Mouse (Mus musculus): ENCODE results near the gene Supv3l1. TPM values are rescaled to one million over a fixed set of nuclear protein-coding genes. Genes with fewer than 3 reads are reported as not detected.

Gene Supv3l1
- polyA plus RNA-seq, 1 experiment = 30.6 TPM

DNA sequence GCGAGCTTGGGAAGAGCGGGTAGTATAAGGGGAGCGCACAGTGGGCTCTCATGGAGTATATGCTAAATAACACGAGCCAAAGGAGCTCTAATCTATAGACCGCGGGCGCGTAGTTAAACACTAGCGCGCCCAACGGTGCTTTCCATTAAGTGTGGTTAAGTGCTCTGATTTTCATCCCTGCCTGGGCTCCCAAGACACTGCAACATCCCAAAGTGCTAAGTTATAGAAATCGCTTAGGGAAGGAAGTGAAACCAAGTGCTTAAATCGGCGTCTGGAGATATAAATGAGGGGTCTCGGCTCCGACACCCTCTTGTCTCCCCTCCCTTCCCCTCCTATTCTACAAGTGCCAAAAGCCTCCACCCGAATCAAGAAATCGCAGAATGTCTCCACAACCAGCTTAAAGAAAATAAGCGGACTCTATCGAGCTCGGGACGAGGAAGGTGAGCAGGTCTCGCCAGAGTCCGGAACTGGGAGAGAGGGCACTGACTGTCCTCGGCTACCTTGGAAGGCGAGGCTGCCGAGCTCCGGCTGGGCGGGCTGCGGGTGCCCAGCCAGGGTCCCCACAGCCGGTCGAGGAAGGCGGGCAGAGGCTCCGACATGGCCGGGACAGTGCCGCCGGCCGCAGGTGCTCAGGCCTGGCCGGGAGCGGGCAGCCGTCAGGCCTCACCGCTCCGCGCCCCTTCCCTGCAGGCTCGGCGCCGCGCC lies 36.5 kb upstream of the Supv3l1 start:
- H3K4me2 ChIP-seq (ENCODE audit: low read depth) = peak overlapping the region; percentile 91
- H3K36me3 ChIP-seq (ENCODE audit: control insufficient read depth, insufficient read depth) = no peaks in the 10 kb centered on the region
- TF ChIP-seq MYOD1 (IDR thresholded peaks at IDR 0.05; ENCODE audit: control insufficient read depth in 1 of 3, insufficient read length in 2 of 3, low read depth in 2 of 3) = peak in 1 of 3 experiments; percentile 51
- no peak for TF ChIP-seq TCF12 (IDR thresholded peaks at IDR 0.05; ENCODE audit: insufficient read depth, poor library complexity, severe bottlenecking)
- TF ChIP-seq MAX (IDR thresholded peaks at IDR 0.05; ENCODE audit: low read depth) = no peak
- H3K4me3 ChIP-seq = peak overlapping the region; percentile 70
- peaks cover 50% of the 10 kb centered on the region for H3K79me2 ChIP-seq (ENCODE audit: control insufficient read depth, insufficient read depth)
- H3ac ChIP-seq (ENCODE audit: control insufficient read depth, insufficient read length) = peak overlapping the region; percentile 24
- no peaks in the 10 kb centered on the region for H3K27me3 ChIP-seq (ENCODE audit: control insufficient read depth, insufficient read depth, insufficient read length)

DNA sequence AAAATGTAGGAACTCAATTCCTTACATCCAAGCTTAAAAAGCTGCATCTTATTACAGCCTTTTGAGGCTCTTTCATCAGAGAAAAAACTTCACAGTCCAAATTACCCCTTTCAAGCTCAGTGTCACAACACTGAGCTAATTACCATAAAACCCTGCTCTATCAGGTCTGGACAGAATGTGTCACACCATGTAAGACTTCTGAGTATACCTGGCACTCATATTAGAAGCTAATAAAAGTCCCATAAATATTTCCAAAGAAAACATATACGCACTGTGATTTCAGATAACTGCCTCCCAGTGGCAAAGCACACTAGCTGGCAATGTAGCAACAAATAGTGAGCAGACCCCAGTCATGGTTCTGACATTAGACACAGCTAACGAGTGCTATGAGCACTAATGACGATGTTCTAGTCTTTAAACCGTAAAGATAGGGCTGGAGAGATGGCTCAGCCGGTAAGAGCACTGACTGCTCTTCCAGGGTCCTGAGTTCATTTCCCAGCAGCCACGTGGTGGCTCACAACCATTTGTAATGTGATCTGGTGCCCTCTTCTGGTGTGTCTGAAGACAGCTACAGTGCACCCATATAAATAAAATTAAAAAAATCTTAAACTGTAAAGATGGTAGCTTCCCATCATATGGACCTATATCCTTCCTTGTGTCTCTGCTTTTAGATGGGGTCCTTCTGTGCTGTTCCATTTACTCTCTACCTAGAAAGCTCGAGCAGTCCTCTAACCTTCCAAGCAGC lies 31.7 kb upstream of the Supv3l1 start:
- Histone ChIP-seq H3K27me3 (ENCODE audit: control insufficient read depth, insufficient read depth, insufficient read length) (no peaks in the 10 kb centered on the region), H3K4me2 (ENCODE audit: low read depth) (no peak overlapping the region), H3K36me3 (ENCODE audit: control insufficient read depth, insufficient read depth) (peaks cover 5% of the 10 kb centered on the region), H3ac (ENCODE audit: control insufficient read depth, insufficient read length) (no peak overlapping the region), H3K4me3 (no peak overlapping the region), H3K79me2 (ENCODE audit: control insufficient read depth, insufficient read depth) (peaks cover 82% of the 10 kb centered on the region)
- TF ChIP-seq CEBPB (IDR thresholded peaks at IDR 0.05; ENCODE audit: insufficient read depth, poor library complexity, severe bottlenecking) (no peak), E2F4 (IDR thresholded peaks at IDR 0.05; ENCODE audit: insufficient read depth) (no peak), MAX (IDR thresholded peaks at IDR 0.05; ENCODE audit: low read depth) (no peak), MYOD1 (IDR thresholded peaks at IDR 0.05; ENCODE audit: control insufficient read depth in 1 of 3, insufficient read length in 2 of 3, low read depth in 2 of 3) (no peak), REST (IDR thresholded peaks at IDR 0.05; ENCODE audit: insufficient read depth, insufficient read length) (no peak), TCF12 (IDR thresholded peaks at IDR 0.05; ENCODE audit: insufficient read depth, poor library complexity, severe bottlenecking) (no peak), POLR2A (IDR thresholded peaks at IDR 0.05; ENCODE audit: insufficient read length, low read depth) (no peak), USF1 (IDR thresholded peaks at IDR 0.05; ENCODE audit: low read depth) (no peak), SRF (IDR thresholded peaks at IDR 0.05; ENCODE audit: control insufficient read depth, insufficient read length, low read depth) (no peak), POLR2AphosphoS2 (IDR thresholded peaks at IDR 0.05; ENCODE audit: insufficient read length, low read depth) (no peak), MYOG (IDR thresholded peaks at IDR 0.05; ENCODE audit: control insufficient read depth in 1 of 3, insufficient read depth in 1 of 3, insufficient read length in 2 of 3, low read depth in 2 of 3) (no peak), TCF3 (IDR thresholded peaks at IDR 0.05; ENCODE audit: insufficient read length, low read depth) (no peak)

DNA sequence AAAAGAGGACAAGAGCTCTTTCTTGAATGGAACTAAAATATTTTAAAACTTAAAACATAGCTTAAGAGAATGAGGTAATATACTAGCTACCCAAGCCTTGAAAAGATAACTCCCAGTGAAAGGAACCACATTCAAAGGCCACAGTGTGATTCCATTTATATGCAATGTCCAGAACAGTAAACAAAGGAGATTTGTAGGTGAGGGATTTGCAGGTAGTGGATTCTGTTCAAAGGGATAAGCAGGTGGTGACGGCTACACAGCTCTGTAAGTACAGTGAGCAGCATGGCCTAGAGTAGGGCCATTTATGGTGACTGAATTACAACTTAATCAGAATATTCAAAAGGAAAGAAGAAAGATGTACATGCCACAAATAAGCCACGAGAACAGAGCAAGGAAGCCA lies 27.4 kb upstream of the Supv3l1 start:
- Histone ChIP-seq H3K4me3 (no peak overlapping the region), H3K36me3 (ENCODE audit: control insufficient read depth, insufficient read depth) (peaks cover 5% of the 10 kb centered on the region), H3K4me2 (ENCODE audit: low read depth) (no peak overlapping the region), H3ac (ENCODE audit: control insufficient read depth, insufficient read length) (no peak overlapping the region), H3K79me2 (ENCODE audit: control insufficient read depth, insufficient read depth) (peaks cover 78% of the 10 kb centered on the region), H3K27me3 (ENCODE audit: control insufficient read depth, insufficient read depth, insufficient read length) (no peaks in the 10 kb centered on the region)
- no peak for TF ChIP-seq MYOD1 (IDR thresholded peaks at IDR 0.05; ENCODE audit: control insufficient read depth in 1 of 3, insufficient read length in 2 of 3, low read depth in 2 of 3)
- no peak for TF ChIP-seq REST (IDR thresholded peaks at IDR 0.05; ENCODE audit: insufficient read depth, insufficient read length)
- TF ChIP-seq E2F4 (IDR thresholded peaks at IDR 0.05; ENCODE audit: insufficient read depth) = no peak
- TF ChIP-seq POLR2A (IDR thresholded peaks at IDR 0.05; ENCODE audit: insufficient read length, low read depth) = no peak
- TF ChIP-seq POLR2AphosphoS2 (IDR thresholded peaks at IDR 0.05; ENCODE audit: insufficient read length, low read depth) = no peak
- no peak for TF ChIP-seq TCF12 (IDR thresholded peaks at IDR 0.05; ENCODE audit: insufficient read depth, poor library complexity, severe bottlenecking)
- TF ChIP-seq TCF3 (IDR thresholded peaks at IDR 0.05; ENCODE audit: insufficient read length, low read depth) = no peak
- TF ChIP-seq CEBPB (IDR thresholded peaks at IDR 0.05; ENCODE audit: insufficient read depth, poor library complexity, severe bottlenecking) = no peak
- no peak for TF ChIP-seq MYOG (IDR thresholded peaks at IDR 0.05; ENCODE audit: control insufficient read depth in 1 of 3, insufficient read depth in 1 of 3, insufficient read length in 2 of 3, low read depth in 2 of 3)
- TF ChIP-seq USF1 (IDR thresholded peaks at IDR 0.05; ENCODE audit: low read depth) = no peak
- TF ChIP-seq MAX (IDR thresholded peaks at IDR 0.05; ENCODE audit: low read depth) = no peak
- no peak for TF ChIP-seq SRF (IDR thresholded peaks at IDR 0.05; ENCODE audit: control insufficient read depth, insufficient read length, low read depth)

DNA sequence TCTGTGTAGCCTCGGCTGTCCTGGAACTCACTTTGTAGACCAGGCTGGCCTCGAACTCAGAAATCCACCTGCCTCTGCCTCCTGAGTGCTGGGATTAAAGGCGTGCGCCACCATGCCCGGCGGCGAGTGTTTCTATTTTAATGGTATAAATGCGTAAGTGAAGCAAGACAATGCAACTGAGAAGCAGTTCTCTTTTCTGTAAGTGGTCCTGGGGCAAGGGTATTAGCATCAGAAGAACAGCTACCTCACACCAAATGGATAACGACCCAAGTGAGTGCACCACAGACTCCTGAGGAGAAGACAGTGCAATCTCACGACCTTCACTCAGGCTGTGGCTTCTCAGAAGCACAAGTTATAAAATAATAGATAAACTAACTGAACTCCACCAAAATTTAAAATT lies 25.4 kb upstream of the Supv3l1 start:
- H3K4me3 ChIP-seq = no peak overlapping the region
- no peak for TF ChIP-seq MYOG (IDR thresholded peaks at IDR 0.05; ENCODE audit: control insufficient read depth in 1 of 3, insufficient read depth in 1 of 3, insufficient read length in 2 of 3, low read depth in 2 of 3)
- TF ChIP-seq TCF12 (IDR thresholded peaks at IDR 0.05; ENCODE audit: insufficient read depth, poor library complexity, severe bottlenecking) = no peak
- TF ChIP-seq POLR2AphosphoS2 (IDR thresholded peaks at IDR 0.05; ENCODE audit: insufficient read length, low read depth) = no peak
- TF ChIP-seq TCF3 (IDR thresholded peaks at IDR 0.05; ENCODE audit: insufficient read length, low read depth) = no peak
- no peak for TF ChIP-seq POLR2A (IDR thresholded peaks at IDR 0.05; ENCODE audit: insufficient read length, low read depth)
- no peak for TF ChIP-seq REST (IDR thresholded peaks at IDR 0.05; ENCODE audit: insufficient read depth, insufficient read length)

More for the DNA sequence above, 25.4 kb upstream of the Supv3l1 start:
- peaks cover 68% of the 10 kb centered on the region for H3K79me2 ChIP-seq (ENCODE audit: control insufficient read depth, insufficient read depth)
- peaks cover 9% of the 10 kb centered on the region for H3K36me3 ChIP-seq (ENCODE audit: control insufficient read depth, insufficient read depth)
- H3K4me2 ChIP-seq (ENCODE audit: low read depth) = no peak overlapping the region
- H3K27me3 ChIP-seq (ENCODE audit: control insufficient read depth, insufficient read depth, insufficient read length) = no peaks in the 10 kb centered on the region
- no peak overlapping the region for H3ac ChIP-seq (ENCODE audit: control insufficient read depth, insufficient read length)

Data from myocyte (in vitro differentiated cells).